Mouse (Mus musculus) cortical plate, adult 2 months (tissue): ENCODE measurements around the gene Tyms.

Source experiments
- CTCF ChIP-seq: fragments of 200-500 bp; IDR thresholded peaks from 2 replicates; pipeline ENCODE4 v1.5.1; 2011; ENCODE audit warnings: mild to moderate bottlenecking, control low read depth, low read length; ENCODE audit not compliant: insufficient read depth; ENCODE audit errors: extremely low read depth
- POLR2A ChIP-seq: fragments of 200-500 bp; IDR thresholded peaks from 2 replicates; pipeline ENCODE4 v1.6.1; 2011; ENCODE audit warnings: mild to moderate bottlenecking, low read length, control low read depth; ENCODE audit not compliant: insufficient read depth; ENCODE audit errors: extremely low read depth

DNA sequence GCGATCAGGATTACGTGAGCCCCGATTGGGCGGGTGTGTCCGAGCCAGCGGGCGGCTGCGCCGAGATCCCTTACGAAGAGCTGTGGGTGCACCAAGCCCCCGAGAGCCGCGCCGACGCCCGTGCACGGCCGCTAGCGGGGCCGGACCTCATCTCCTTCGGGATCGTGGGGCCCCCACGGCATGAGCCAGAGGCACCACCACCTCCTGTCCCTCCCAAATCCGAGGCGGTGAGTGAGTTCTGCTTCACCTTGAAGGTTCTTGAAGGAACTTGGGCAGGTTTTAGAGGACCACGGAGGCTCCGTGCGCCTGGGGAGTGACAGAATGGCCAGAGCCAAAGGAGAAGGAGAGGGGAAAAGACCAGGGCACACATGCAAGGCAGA, 41.3 kb upstream of the Tyms start:
- no peak for TF ChIP-seq CTCF
- no peak for TF ChIP-seq POLR2A
